Mouse (Mus musculus) midbrain, postnatal 0 days (tissue): ENCODE measurements around the gene Saxo1. TPM values are rescaled to one million over a fixed set of nuclear protein-coding genes. Genes with fewer than 3 reads are reported as not detected.
A peak's percentile ranks its signal among the peaks of the same experiment; 100 is the strongest.

ENCODE experiments used
- ATAC-seq: fragments of 200-750 bp; cut with Nextera tagmentation; 2 replicates; pipeline ENCODE4 v1.8.0; 2017; ENCODE audit warnings: moderate number of reproducible peaks, mild to moderate bottlenecking, moderate TSS enrichment, moderate library complexity; ENCODE audit not compliant: low FRiP score
- DNase-seq: peaks from one replicate; pipeline ENCODE4 v3.0.0-alpha.2; 2015; ENCODE audit warnings: low spot score
- H3K27ac ChIP-seq: fragments of 300-500 bp; sonication (generic); 2 replicates; pipeline ENCODE4 v1.5.1; 2014; ENCODE audit warnings: low read depth, mild to moderate bottlenecking, low read length, mixed read lengths
- H3K27me3 ChIP-seq: fragments of 300-500 bp; sonication (generic); 2 replicates; pipeline ENCODE4 v1.6.1; 2014; ENCODE audit warnings: low read length, control low read depth, mixed read lengths; ENCODE audit not compliant: insufficient read depth
- H3K36me3 ChIP-seq: fragments of 300-500 bp; sonication (generic); 2 replicates; pipeline ENCODE4 v1.6.1; 2014; ENCODE audit warnings: low read length, control low read depth, mixed read lengths; ENCODE audit not compliant: insufficient read depth
- H3K4me1 ChIP-seq: fragments of 300-500 bp; sonication (generic); 2 replicates; pipeline ENCODE4 v1.6.1; 2014; ENCODE audit warnings: mild to moderate bottlenecking, control low read depth, antibody characterized with exemption, low read length, mixed read lengths; ENCODE audit not compliant: insufficient read depth
- H3K4me2 ChIP-seq: fragments of 300-500 bp; sonication (generic); 2 replicates; pipeline ENCODE4 v1.6.1; 2014; ENCODE audit warnings: low read depth, mild to moderate bottlenecking, low read length, mixed read lengths; ENCODE audit not compliant: poor library complexity, severe bottlenecking
- H3K4me3 ChIP-seq: fragments of 300-500 bp; sonication (generic); 2 replicates; pipeline ENCODE4 v1.5.1; 2014; ENCODE audit warnings: low read depth, mild to moderate bottlenecking, low read length, moderate library complexity
- H3K9ac ChIP-seq: fragments of 300-500 bp; sonication (generic); replicated peaks from 2 replicates; pipeline ENCODE4 v1.6.1; 2014; ENCODE audit warnings: mild to moderate bottlenecking, low read length, moderate library complexity, mixed read lengths; ENCODE audit not compliant: poor library complexity, severe bottlenecking
- H3K9me3 ChIP-seq: fragments of 300-500 bp; sonication (generic); 2 replicates; pipeline ENCODE4 v1.6.1; 2016; ENCODE audit warnings: low read length, control low read depth
- CTCF ChIP-seq: IDR thresholded peaks from 2 replicates; pipeline ENCODE4 v1.5.1; 2016; ENCODE audit warnings: antibody characterized with exemption, mild to moderate bottlenecking
- WGBS: fragments of 180-500 bp; shearing (Covaris S2); extraction: QIAGEN DNeasy Blood & Tissue Kit; methylation state at CpG from one replicate; pipeline ENCODE4 v1.1.7; 2014; 5-methylcytosine and 5-hydroxymethylcytosine counted together
- polyA plus RNA-seq: library from polyadenylated mRNA; unstranded; fragments of >200 nt; fragmentation: Nextera tagmentation; extraction: Ambion mirVana; gene quantifications from 2 replicates; pipeline ENCODE4 v1.2.1, GENCODE M21; 2015
- total RNA-seq: library from RNA; depleted of rRNA; stranded (reverse); fragments of >200 nt; gene quantifications from 2 replicates; pipeline ENCODE4 v1.2.3, GENCODE M21; 2014

Saxo1 gene
- total and polyA plus RNA-seq, 2 experiments from 2014 or later: not detected

DNA sequence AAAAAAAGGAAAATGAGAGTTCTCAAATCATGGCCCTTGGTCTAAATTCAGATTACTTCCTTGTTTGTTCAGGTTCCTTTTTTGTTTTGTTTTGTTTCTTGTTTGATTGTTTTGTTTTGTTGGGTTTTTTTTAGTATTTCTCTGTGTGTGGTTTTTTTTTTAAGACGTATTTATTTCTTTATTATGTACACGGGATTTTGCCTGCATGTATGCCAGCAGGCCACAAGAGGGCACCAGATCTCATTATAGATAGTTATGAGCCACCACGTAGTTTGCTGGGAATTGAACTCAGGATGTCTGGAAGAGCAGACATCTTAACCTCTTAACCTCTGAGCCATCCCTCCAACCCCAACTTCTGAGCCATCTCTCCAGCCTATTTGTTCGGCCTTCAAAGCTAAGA is 20.2 kb downstream of the Saxo1 start:
- 41% methylated on average over 4 of the region's 4 CpGs for WGBS
- no peak overlapping the region for H3K4me2 ChIP-seq
- H3K4me1 ChIP-seq: no peaks in the 10 kb centered on the region
- H3K27me3 ChIP-seq: no peaks in the 10 kb centered on the region
- no peak overlapping the region for H3K4me3 ChIP-seq
- DNase-seq: peak; percentile 33
- no peaks in the 10 kb centered on the region for H3K9me3 ChIP-seq
- no peaks in the 10 kb centered on the region for H3K36me3 ChIP-seq
- no peak overlapping the region for H3K9ac ChIP-seq
- peak; percentile 53 for TF ChIP-seq CTCF
- no peak overlapping the region for H3K27ac ChIP-seq
- ATAC-seq: no peak

DNA sequence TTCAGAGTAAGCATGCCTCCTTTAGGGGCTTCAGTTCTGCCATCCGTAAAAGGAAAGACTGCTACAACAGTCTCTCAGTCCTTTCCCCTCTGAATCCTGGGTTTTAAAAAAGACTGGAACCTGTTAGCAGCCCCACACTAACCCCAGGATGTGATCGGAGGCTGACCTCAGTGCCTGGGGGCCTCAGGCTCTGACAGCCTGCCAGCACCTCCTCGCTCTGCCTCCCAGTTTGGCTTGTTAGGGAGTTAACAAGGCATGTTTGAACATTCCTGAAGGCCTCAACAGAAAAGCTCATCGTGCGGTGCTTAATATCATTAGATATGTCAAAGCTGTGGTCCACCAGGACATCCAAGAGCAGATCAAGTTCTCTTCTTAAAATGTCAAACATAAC is 24.0 kb downstream of the Saxo1 start:
- 69% methylated on average over 5 of the region's 5 CpGs for WGBS
- H3K27me3 ChIP-seq: no peaks in the 10 kb centered on the region
- ATAC-seq: no peak

DNA sequence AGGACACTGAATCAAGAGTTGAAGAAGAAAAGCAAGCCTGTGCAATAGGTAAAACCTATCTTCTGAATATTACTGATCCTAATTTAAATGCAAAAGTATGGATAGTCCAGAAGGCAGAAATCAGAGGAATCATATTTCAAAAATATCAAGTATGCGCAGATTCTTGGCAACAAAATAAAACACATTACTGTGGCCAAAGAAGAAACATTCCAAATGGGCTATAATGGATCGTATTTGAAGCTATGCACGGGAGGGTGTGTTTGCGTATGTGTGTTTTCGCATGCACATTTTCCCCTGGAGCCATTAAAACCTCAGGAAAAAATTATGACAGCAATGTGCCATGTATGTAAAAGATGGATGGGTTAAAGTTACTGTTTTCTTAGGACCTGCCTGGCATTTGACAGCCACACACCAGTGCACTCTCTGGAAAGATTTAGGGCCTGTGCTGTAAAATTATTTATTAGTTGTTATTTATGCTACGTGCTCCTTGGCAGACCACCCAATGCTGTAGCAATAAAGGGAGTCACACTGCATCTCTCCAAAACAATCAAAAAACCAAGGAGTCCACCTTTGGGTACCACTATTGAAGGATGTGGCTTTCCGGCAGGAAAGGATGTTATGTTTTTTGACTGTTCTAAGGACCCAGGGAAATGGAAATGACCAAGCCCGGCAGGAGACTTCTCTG is 24.6 kb downstream of the Saxo1 start:
- DNase-seq: no peak
- no peaks in the 10 kb centered on the region for H3K4me1 ChIP-seq
- H3K27ac ChIP-seq: no peak overlapping the region
- H3K9me3 ChIP-seq: no peaks in the 10 kb centered on the region
- H3K27me3 ChIP-seq: no peaks in the 10 kb centered on the region
- WGBS: 82% methylated on average over 8 of the region's 8 CpGs
- H3K36me3 ChIP-seq: no peaks in the 10 kb centered on the region
- H3K9ac ChIP-seq: no peak overlapping the region
- no peak for ATAC-seq
- TF ChIP-seq CTCF: no peak
- H3K4me2 ChIP-seq: no peak overlapping the region
- no peak overlapping the region for H3K4me3 ChIP-seq

More for the DNA sequence above, 24.0 kb downstream of the Saxo1 start:
- Histone ChIP-seq H3K9me3 (no peaks in the 10 kb centered on the region), H3K4me1 (no peaks in the 10 kb centered on the region), H3K4me3 (no peak overlapping the region), H3K36me3 (no peaks in the 10 kb centered on the region), H3K27ac (no peak overlapping the region), H3K9ac (no peak overlapping the region), H3K4me2 (no peak overlapping the region)
- DNase-seq: no peak
- TF ChIP-seq CTCF: no peak

DNA sequence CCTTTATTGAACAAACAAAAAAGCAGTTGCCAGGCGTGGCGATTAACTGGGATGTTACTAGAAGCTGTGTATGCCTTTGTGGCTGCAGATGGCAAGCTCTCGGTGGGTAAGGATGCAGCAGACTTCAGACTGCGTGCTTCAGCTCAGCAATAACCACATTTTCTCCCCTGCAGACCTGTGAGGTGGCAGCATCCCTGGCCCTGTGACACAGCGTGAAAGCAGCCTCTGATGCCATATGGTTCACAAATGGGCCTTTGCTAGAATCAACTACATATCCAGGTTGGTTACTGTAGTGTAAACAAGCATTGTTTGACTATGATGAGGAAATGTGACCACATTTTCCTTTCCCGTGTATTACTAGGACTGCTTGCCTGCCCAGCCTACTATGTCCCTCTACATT is 29.0 kb downstream of the Saxo1 start:
- H3K4me1 ChIP-seq: no peaks in the 10 kb centered on the region
- no peaks in the 10 kb centered on the region for H3K27me3 ChIP-seq
- DNase-seq (no peak), ATAC-seq (no peak)
- H3K4me3 ChIP-seq: no peak overlapping the region
- TF ChIP-seq CTCF: no peak
- H3K9me3 ChIP-seq: no peaks in the 10 kb centered on the region
- H3K27ac ChIP-seq: no peak overlapping the region
- 72% methylated on average over 6 of the region's 6 CpGs for WGBS
- no peak overlapping the region for H3K4me2 ChIP-seq
- no peaks in the 10 kb centered on the region for H3K36me3 ChIP-seq
- no peak overlapping the region for H3K9ac ChIP-seq

DNA sequence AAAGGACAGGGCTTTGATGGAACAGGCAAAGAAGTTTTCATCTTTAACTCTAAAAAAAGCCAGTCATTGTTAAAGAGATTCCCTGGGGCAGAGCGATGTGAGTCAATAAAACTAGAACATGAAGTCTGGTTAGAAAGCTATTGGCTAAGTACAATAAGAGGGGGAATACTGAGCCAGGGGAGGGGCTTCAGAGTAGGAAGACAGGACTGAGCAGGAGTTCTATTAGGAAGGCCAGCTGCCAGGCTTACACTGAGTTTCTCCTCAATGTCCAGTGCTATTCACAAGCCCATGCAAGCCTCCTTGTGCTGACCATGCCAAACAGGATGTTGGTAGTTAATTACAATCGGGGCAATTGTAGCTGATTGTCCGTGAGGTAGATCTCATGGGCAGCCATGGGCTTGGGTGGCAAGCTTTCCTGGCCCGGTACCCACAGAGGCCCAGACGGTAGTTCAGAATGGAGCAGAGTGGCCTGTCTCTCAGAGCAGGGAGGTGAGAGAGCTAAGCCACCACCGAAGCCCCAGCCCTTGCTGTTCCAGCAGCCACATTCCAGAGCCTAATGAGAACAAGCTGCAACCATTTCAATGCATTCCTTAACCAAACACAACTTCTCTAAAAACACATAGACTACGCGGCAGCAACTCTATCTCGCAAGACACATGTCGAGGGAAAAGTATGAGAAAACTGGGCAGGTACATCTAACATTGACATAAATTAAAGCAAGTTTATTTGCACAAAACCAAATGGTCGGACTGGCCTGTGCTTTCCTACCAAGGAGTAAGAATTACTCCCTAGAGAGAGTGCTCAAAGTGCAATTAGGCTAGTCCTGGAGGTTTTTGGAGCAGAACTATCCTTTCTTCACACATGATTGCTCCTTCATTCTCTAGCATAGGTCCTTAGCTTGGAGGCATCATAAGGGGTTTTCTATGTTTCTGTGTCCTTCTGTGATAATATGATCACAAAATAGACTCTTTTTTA is 30.7 kb downstream of the Saxo1 start:
- Histone ChIP-seq H3K27me3 (no peaks in the 10 kb centered on the region), H3K36me3 (no peaks in the 10 kb centered on the region), H3K9me3 (no peaks in the 10 kb centered on the region), H3K27ac (no peak overlapping the region), H3K9ac (no peak overlapping the region), H3K4me1 (no peaks in the 10 kb centered on the region), H3K4me3 (no peak overlapping the region), H3K4me2 (no peak overlapping the region)
- 80% methylated on average over 11 of the region's 11 CpGs for WGBS
- TF ChIP-seq CTCF: no peak
- DNase-seq (no peak), ATAC-seq (no peak)

DNA sequence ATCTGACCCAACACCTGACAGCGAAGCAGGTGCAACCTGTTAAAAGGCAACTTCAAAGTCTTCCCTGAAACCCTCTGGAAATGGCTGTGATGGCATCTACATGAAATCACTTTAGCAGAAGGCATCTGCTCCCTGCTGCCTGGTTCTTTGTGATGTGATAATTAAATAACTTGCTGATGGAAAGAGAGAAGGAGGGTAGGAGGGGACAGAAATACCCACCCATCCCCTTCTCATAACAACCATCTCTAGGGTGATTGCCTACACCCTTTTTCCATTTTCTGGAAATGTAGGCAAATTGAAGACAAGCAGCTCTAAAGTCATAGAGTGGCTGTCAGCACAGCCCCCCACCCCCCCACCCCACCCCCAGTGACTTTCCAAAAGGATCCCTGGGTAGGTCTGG is 33.6 kb downstream of the Saxo1 start:
- Histone ChIP-seq H3K9me3 (no peaks in the 10 kb centered on the region), H3K4me3 (no peak overlapping the region), H3K27ac (no peak overlapping the region), H3K4me2 (no peak overlapping the region), H3K9ac (no peak overlapping the region), H3K27me3 (no peaks in the 10 kb centered on the region), H3K4me1 (no peaks in the 10 kb centered on the region), H3K36me3 (no peaks in the 10 kb centered on the region)
- TF ChIP-seq CTCF: no peak
- ATAC-seq: no peak
- 82% methylated on average over 1 of the region's 1 CpGs for WGBS
- no peak for DNase-seq
